Mouse (Mus musculus) forebrain, embryonic 15.5 days (tissue): Measurements from ENCODE around the gene Camk2g. TPM values are rescaled to one million over a fixed set of nuclear protein-coding genes. Genes with fewer than 3 reads are reported as not detected.

Source experiments
- ATAC-seq: fragments of 200-750 bp; cut with Nextera tagmentation; replicated peaks from 2 replicates; pipeline ENCODE4 v1.8.0; 2017; ENCODE audit warnings: mild to moderate bottlenecking, moderate TSS enrichment, moderate library complexity
- H3K27ac ChIP-seq: fragments of 300-500 bp; sonication (generic); replicated peaks from 2 replicates; pipeline ENCODE4 v1.5.1; 2015; ENCODE audit warnings: mild to moderate bottlenecking, inconsistent platforms
- H3K27me3 ChIP-seq: fragments of 300-500 bp; sonication (generic); 2 replicates; pipeline ENCODE4 v1.6.1; 2015; ENCODE audit warnings: inconsistent platforms
- H3K36me3 ChIP-seq: fragments of 300-500 bp; sonication (generic); 2 replicates; pipeline ENCODE4 v1.6.1; 2015; ENCODE audit warnings: mild to moderate bottlenecking, inconsistent platforms
- H3K4me1 ChIP-seq: fragments of 300-500 bp; sonication (generic); 2 replicates; pipeline ENCODE4 v1.6.1; 2015; ENCODE audit warnings: inconsistent platforms
- H3K4me2 ChIP-seq: fragments of 300-500 bp; sonication (generic); replicated peaks from 2 replicates; pipeline ENCODE4 v1.6.1; 2015; ENCODE audit warnings: mild to moderate bottlenecking, inconsistent platforms
- H3K4me3 ChIP-seq: fragments of 300-500 bp; sonication (generic); 2 replicates; pipeline ENCODE4 v1.5.1; 2015; ENCODE audit warnings: mild to moderate bottlenecking, inconsistent platforms
- H3K9ac ChIP-seq: fragments of 300-500 bp; sonication (generic); replicated peaks from 2 replicates; pipeline ENCODE4 v1.6.1; 2015; ENCODE audit warnings: mild to moderate bottlenecking, inconsistent platforms
- H3K9me3 ChIP-seq: fragments of 300-500 bp; sonication (generic); 2 replicates; pipeline ENCODE4 v1.6.1; 2016; ENCODE audit warnings: inconsistent platforms
- WGBS: fragments of 180-500 bp; shearing (Covaris S2); methylation state at CpG from one replicate; pipeline ENCODE4 v1.1.7; 2015; ENCODE audit warnings: mixed read lengths; 5-methylcytosine and 5-hydroxymethylcytosine counted together
- polyA plus RNA-seq: library from polyadenylated mRNA; unstranded; fragments of >200 nt; fragmentation: Nextera tagmentation; extraction: Ambion mirVana; gene quantifications from 2 replicates; pipeline ENCODE4 v1.2.1, GENCODE M21; 2015

Camk2g gene
- polyA plus RNA-seq, 1 experiment from 2014 or later = 95.6 TPM

DNA sequence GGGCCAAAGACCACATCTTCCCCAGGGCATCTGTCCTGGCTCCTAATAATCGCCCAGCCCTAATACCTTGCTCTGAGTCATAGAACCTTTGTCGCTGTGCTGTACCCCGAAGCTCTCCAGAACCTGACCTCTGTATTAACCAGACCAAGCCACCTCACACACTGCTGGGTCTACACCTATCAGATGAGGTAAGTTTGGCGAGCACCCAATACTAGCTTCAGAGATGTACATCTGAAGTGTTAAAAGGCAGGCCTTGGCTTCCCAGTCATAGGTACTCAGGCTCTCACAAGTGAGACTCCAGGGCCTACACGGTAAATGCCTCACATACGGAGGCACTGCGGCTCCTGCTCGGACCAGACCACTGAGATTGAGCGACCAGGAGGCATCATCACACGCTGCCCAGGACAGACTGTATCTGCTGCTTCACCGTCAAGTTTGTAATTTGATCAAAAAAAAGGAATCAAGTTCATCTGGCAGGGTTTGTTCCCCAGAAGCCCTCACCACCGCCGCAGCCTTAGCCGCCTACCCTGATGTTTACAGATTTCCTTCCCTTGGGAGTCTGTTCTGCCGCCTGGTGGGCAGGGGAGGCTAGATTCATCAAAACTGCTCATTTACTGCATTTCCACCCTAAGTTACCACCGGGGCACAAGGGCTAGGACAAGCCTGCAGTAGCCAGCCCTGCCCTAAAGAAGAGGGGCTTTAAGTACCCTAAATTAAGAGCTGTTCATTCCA, 2.2 kb downstream of the Camk2g start:
- Histone ChIP-seq H3K9ac (no peak overlapping the region), H3K4me1 (peaks cover 34% of the 10 kb centered on the region), H3K36me3 (peaks cover 4% of the 10 kb centered on the region; the same call in 1 of the 2 replicates), H3K4me3 (no peak overlapping the region), H3K4me2 (no peak overlapping the region), H3K27ac (no peak overlapping the region; the same call in 1 of the 2 replicates), H3K9me3 (no peaks in the 10 kb centered on the region), H3K27me3 (no peaks in the 10 kb centered on the region)
- no peak for ATAC-seq
- 84% methylated on average over 16 of the region's 16 CpGs for WGBS

- no peak for ATAC-seq
- no peaks in the 10 kb centered on the region for H3K27me3 ChIP-seq
- H3K27ac ChIP-seq = no peak overlapping the region
- H3K9me3 ChIP-seq = no peaks in the 10 kb centered on the region
- no peak overlapping the region for H3K4me2 ChIP-seq
- peaks cover 32% of the 10 kb centered on the region for H3K4me1 ChIP-seq
- H3K9ac ChIP-seq = no peak overlapping the region
- 91% methylated on average over 6 of the region's 6 CpGs for WGBS
- H3K4me3 ChIP-seq = no peak overlapping the region
- H3K36me3 ChIP-seq = peaks cover 4% of the 10 kb centered on the region; the same call in 1 of the 2 replicates
Measured at GRCm38 (mm10) chr14:20790996-20791395, 2.9 kb downstream of the Camk2g start.

DNA sequence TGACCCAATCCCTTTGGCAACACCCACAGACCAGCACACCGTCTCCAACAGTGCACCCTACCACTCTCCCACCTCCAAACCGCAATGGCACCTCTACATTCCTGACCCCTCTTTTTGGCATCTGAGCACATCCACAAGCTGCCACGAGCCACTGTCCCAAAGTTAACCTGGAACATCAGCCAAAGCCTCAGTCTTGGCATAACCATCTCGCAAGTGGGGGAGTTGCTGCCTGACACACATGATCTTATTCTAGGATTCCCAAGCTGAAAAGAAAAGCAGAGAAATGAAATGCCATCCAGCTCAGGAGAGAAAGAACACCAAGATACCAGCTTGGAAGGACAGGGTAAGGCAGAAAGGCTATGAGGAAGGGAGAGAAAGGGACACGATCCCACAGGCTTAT, 3.4 kb downstream of the Camk2g start:
- Histone ChIP-seq H3K4me1 (peaks cover 29% of the 10 kb centered on the region), H3K36me3 (peaks cover 4% of the 10 kb centered on the region; the same call in 1 of the 2 replicates), H3K4me2 (no peak overlapping the region), H3K27ac (no peak overlapping the region), H3K9me3 (no peaks in the 10 kb centered on the region), H3K27me3 (no peaks in the 10 kb centered on the region), H3K4me3 (no peak overlapping the region), H3K9ac (no peak overlapping the region)
- ATAC-seq = no peak
- WGBS = 91% methylated on average over 5 of the region's 5 CpGs

DNA sequence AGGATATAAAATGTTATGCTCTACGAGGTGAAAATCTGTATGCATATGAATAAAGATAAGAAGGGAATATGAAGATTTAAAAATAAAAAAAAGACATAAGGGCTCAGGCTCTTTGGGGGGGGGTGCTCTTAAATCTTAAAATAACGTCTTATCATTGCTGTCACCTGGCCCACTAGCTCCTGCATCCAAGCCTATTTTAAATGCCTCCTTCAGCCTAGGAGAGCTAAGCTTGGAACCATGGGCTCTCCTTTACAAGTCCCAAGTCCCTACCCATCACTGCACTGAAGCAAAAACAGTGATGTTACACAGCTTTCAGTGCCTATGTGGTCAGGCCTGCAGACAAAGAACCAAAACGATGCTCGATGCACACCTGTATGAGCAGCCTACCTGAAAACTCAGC, 4.3 kb downstream of the Camk2g start:
- no peak for ATAC-seq
- WGBS = 93% methylated on average over 4 of the region's 4 CpGs
- H3K36me3 ChIP-seq = peaks cover 4% of the 10 kb centered on the region; the same call in 1 of the 2 replicates

GRCm38 (mm10) chr14:20788151-20788550, 5.7 kb downstream of the Camk2g start:
- WGBS = 84% methylated on average over 3 of the region's 3 CpGs
- peaks cover 5% of the 10 kb centered on the region; the same call in 1 of the 2 replicates for H3K36me3 ChIP-seq
- H3K9me3 ChIP-seq = no peaks in the 10 kb centered on the region
- H3K27me3 ChIP-seq = no peaks in the 10 kb centered on the region
- H3K27ac ChIP-seq = no peak overlapping the region
- H3K4me1 ChIP-seq = peaks cover 23% of the 10 kb centered on the region
- H3K4me3 ChIP-seq = no peak overlapping the region
- ATAC-seq = no peak
- H3K4me2 ChIP-seq = no peak overlapping the region
- no peak overlapping the region for H3K9ac ChIP-seq

More for the DNA sequence above, 4.3 kb downstream of the Camk2g start:
- Histone ChIP-seq H3K27ac (no peak overlapping the region), H3K4me1 (peaks cover 24% of the 10 kb centered on the region), H3K9ac (no peak overlapping the region), H3K4me2 (no peak overlapping the region), H3K9me3 (no peaks in the 10 kb centered on the region), H3K4me3 (no peak overlapping the region), H3K27me3 (no peaks in the 10 kb centered on the region)

GRCm38 (mm10) chr14:20786611-20787015, 7.3 kb downstream of the Camk2g start:
- Histone ChIP-seq H3K9ac (no peak overlapping the region), H3K36me3 (peaks cover 7% of the 10 kb centered on the region; the same call in 1 of the 2 replicates), H3K4me2 (no peak overlapping the region), H3K9me3 (no peaks in the 10 kb centered on the region), H3K4me3 (no peak overlapping the region), H3K4me1 (peaks cover 11% of the 10 kb centered on the region), H3K27me3 (no peaks in the 10 kb centered on the region), H3K27ac (no peak overlapping the region)
- ATAC-seq = no peak
- whole genome bisulfite sequencing = 83% methylated on average over 4 of the region's 4 CpGs

- no peak for ATAC-seq
- H3K36me3 ChIP-seq = 0 out of 2 replicates have a peak, but pooled peaks cover 7% of the 10 kb centered on the region
- no peak overlapping the region for H3K4me3 ChIP-seq
- no peaks in the 10 kb centered on the region for H3K9me3 ChIP-seq
- no peak overlapping the region for H3K27ac ChIP-seq
- H3K27me3 ChIP-seq = no peaks in the 10 kb centered on the region
- 90% methylated on average over 5 of the region's 5 CpGs for WGBS
- no peak overlapping the region for H3K9ac ChIP-seq
- H3K4me2 ChIP-seq = no peak overlapping the region
- H3K4me1 ChIP-seq = peaks cover 7% of the 10 kb centered on the region
Measured at GRCm38 (mm10) chr14:20786020-20786419, 7.9 kb downstream of the Camk2g start.

DNA sequence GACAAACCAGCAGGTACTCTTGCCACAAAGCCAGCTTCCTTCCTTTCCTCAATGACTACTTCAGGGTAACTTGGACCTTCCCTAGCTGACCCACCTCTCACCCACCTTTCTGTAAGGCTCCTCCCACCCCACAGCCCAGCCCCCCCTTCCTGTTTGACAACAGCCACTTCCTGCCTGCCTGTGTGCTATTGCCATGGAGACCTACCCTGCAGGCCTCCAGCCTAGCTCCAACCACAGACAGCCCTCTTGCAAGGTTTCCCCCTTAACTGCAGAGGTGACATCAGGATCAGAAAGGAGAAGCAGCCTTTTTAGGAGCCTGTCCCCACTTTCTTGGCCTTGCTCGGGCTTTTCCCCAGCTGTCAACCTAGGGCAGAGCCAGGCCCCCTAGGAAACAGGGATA, 8.7 kb downstream of the Camk2g start:
- no peaks in the 10 kb centered on the region for H3K27me3 ChIP-seq
- H3K27ac ChIP-seq = no peak overlapping the region
- 0 out of 2 replicates have a peak, but pooled peaks cover 5% of the 10 kb centered on the region for H3K36me3 ChIP-seq
- no peak for ATAC-seq
- H3K4me3 ChIP-seq = no peak overlapping the region
- no peak overlapping the region for H3K9ac ChIP-seq
- 81% methylated on average over 1 of the region's 1 CpGs for WGBS
- H3K4me2 ChIP-seq = no peak overlapping the region
- no peaks in the 10 kb centered on the region for H3K9me3 ChIP-seq
- H3K4me1 ChIP-seq = peaks cover 7% of the 10 kb centered on the region

DNA sequence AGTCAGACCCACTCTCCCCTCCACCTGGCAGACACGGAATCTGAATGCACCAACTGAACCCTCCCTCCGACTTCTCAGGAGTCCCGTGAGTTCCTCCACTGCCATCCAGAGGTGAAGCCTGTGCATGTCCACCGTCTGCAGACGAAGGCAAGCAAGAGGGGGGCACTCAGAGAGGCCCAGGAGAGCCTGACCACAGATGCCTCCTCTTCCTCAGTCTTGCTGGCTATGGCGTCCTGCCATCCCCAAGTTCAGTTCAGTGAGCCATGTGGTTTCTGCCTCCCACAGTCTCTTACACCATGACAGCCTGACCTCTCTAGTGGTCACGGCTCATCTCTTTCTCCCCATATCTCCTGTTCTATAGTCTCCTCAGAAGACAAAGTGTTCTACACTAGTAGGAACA, 9.2 kb downstream of the Camk2g start:
- no peaks in the 10 kb centered on the region for H3K27me3 ChIP-seq
- H3K27ac ChIP-seq = no peak overlapping the region
- H3K9me3 ChIP-seq = no peaks in the 10 kb centered on the region
- H3K4me3 ChIP-seq = no peak overlapping the region
- 84% methylated on average over 7 of the region's 7 CpGs for WGBS
- ATAC-seq = no peak
- H3K4me2 ChIP-seq = no peak overlapping the region
- H3K9ac ChIP-seq = no peak overlapping the region
- 0 out of 2 replicates have a peak, but pooled peaks cover 3% of the 10 kb centered on the region for H3K36me3 ChIP-seq
- H3K4me1 ChIP-seq = peaks cover 7% of the 10 kb centered on the region

- ATAC-seq = no peak
- H3K4me2 ChIP-seq = no peak overlapping the region
- H3K36me3 ChIP-seq = 0 out of 2 replicates have a peak, but pooled peaks cover 5% of the 10 kb centered on the region
- no peak overlapping the region for H3K9ac ChIP-seq
- H3K4me1 ChIP-seq = peaks cover 7% of the 10 kb centered on the region
- no peaks in the 10 kb centered on the region for H3K9me3 ChIP-seq
- no peak overlapping the region for H3K27ac ChIP-seq
- no peaks in the 10 kb centered on the region for H3K27me3 ChIP-seq
- WGBS = 91% methylated on average over 6 of the region's 6 CpGs
- no peak overlapping the region for H3K4me3 ChIP-seq
Measured at GRCm38 (mm10) chr14:20783526-20783925, 10.4 kb downstream of the Camk2g start.

DNA sequence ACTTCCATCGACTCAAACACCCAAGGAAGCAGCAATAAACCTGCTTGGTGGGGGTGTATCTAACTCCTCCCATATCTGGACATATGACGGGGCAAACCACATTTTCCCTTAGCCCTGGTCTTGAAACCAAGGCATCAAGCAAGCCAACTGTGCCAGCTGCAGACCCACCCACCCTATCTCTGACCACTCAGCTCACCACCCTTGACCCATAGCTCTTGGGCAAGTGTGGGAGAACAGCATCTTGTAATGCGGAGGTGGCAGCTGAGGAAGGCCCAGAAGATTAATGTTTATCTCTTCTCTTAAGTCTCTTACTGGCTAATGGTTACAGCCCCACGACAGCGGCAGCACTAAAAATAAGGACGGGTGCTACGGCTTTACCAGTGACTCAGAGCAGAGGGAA, 11.0 kb downstream of the Camk2g start:
- Histone ChIP-seq H3K4me3 (no peak overlapping the region), H3K9ac (no peak overlapping the region), H3K27ac (no peak overlapping the region), H3K36me3 (peaks cover 11% of the 10 kb centered on the region; the same call in 1 of the 2 replicates), H3K4me1 (peaks cover 7% of the 10 kb centered on the region), H3K9me3 (no peaks in the 10 kb centered on the region), H3K27me3 (no peaks in the 10 kb centered on the region), H3K4me2 (no peak overlapping the region)
- ATAC-seq = no peak
- WGBS = 92% methylated on average over 7 of the region's 7 CpGs

GRCm38 (mm10) chr14:20780217-20780616, 13.7 kb downstream of the Camk2g start:
- no peak for ATAC-seq
- H3K4me2 ChIP-seq = no peak overlapping the region
- no peak overlapping the region for H3K4me3 ChIP-seq
- H3K4me1 ChIP-seq = no peaks in the 10 kb centered on the region
- H3K27ac ChIP-seq = no peak overlapping the region
- no peak overlapping the region for H3K9ac ChIP-seq
- peaks cover 16% of the 10 kb centered on the region for H3K36me3 ChIP-seq
- 89% methylated on average over 8 of the region's 8 CpGs for WGBS
- no peaks in the 10 kb centered on the region for H3K9me3 ChIP-seq
- no peaks in the 10 kb centered on the region for H3K27me3 ChIP-seq
